Mouse (Mus musculus): ENCODE measurements at regions not wholly inside any gene's neighbourhood (a gene's known extent, or its start where the extent isn't known, plus 50 kb on each side); places are given as distances from the start of the nearest gene placed in this dataset.

- Histone ChIP-seq H3K27me3 (ENCODE audit: control insufficient read depth, insufficient read depth, low read length) (no peaks in the 10 kb centered on the region), H3K4me2 (ENCODE audit: low read depth, low read length) (no peak overlapping the region), H3K9ac (ENCODE audit: low read length) (no peak overlapping the region), H3K4me1 (ENCODE audit: control insufficient read depth, insufficient read depth, low read length) (no peaks in the 10 kb centered on the region), H3K9me3 (replicated peaks; ENCODE audit: control insufficient read depth, low read length) (no peaks in the 10 kb centered on the region), H3K36me3 (ENCODE audit: control insufficient read depth, insufficient read depth, low read length) (no peaks in the 10 kb centered on the region), H3K4me3 (replicated peaks; ENCODE audit: low read length) (no peak overlapping the region), H3K27ac (ENCODE audit: low read length) (no peak overlapping the region)
- WGBS = 68% methylated on average over 2 of the region's 2 CpGs
- ATAC-seq (ENCODE audit: insufficient read depth, low FRiP score) = no peak
These were observed 68.6 kb upstream of the Lmcd1 start for GRCm38 (mm10) chr6:112204956-112205355.

GRCm38 (mm10) chr6:112205420-112205995 is 68.0 kb upstream of the Lmcd1 start:
- WGBS = 81% methylated on average over 11 of the region's 11 CpGs
- ATAC-seq (ENCODE audit: insufficient read depth, low FRiP score) = no peak
- H3K36me3 ChIP-seq (ENCODE audit: control insufficient read depth, insufficient read depth, low read length) = no peaks in the 10 kb centered on the region
- H3K9me3 ChIP-seq (replicated peaks; ENCODE audit: control insufficient read depth, low read length) = no peaks in the 10 kb centered on the region
- peaks cover 5% of the 10 kb centered on the region; the same call in 1 of the 2 replicates for H3K4me1 ChIP-seq (ENCODE audit: control insufficient read depth, insufficient read depth, low read length)
- H3K27ac ChIP-seq (ENCODE audit: low read length) = no peak overlapping the region
- no peaks in the 10 kb centered on the region for H3K27me3 ChIP-seq (ENCODE audit: control insufficient read depth, insufficient read depth, low read length)
- H3K4me3 ChIP-seq (replicated peaks; ENCODE audit: low read length) = no peak overlapping the region
- H3K4me2 ChIP-seq (ENCODE audit: low read depth, low read length) = no peak overlapping the region
- H3K9ac ChIP-seq (ENCODE audit: low read length) = no peak overlapping the region

GRCm38 (mm10) chr6:112207229-112207628 is 66.3 kb upstream of the Lmcd1 start:
- peaks cover 10% of the 10 kb centered on the region; the same call in 1 of the 2 replicates for H3K4me1 ChIP-seq (ENCODE audit: control insufficient read depth, insufficient read depth, low read length)
- H3K27ac ChIP-seq (ENCODE audit: low read length) = no peak overlapping the region
- no peaks in the 10 kb centered on the region for H3K27me3 ChIP-seq (ENCODE audit: control insufficient read depth, insufficient read depth, low read length)
- H3K4me3 ChIP-seq (replicated peaks; ENCODE audit: low read length) = no peak overlapping the region
- ATAC-seq (ENCODE audit: insufficient read depth, low FRiP score) = no peak
- no peak overlapping the region for H3K4me2 ChIP-seq (ENCODE audit: low read depth, low read length)
- H3K9ac ChIP-seq (ENCODE audit: low read length) = no peak overlapping the region
- 27% methylated on average over 5 of the region's 5 CpGs for WGBS
- H3K36me3 ChIP-seq (ENCODE audit: control insufficient read depth, insufficient read depth, low read length) = no peaks in the 10 kb centered on the region
- no peaks in the 10 kb centered on the region for H3K9me3 ChIP-seq (replicated peaks; ENCODE audit: control insufficient read depth, low read length)

GRCm38 (mm10) chr6:112210238-112210950 is 63.2 kb upstream of the Lmcd1 start:
- Histone ChIP-seq H3K9ac (ENCODE audit: low read length) (no peak overlapping the region), H3K9me3 (replicated peaks; ENCODE audit: control insufficient read depth, low read length) (no peaks in the 10 kb centered on the region), H3K36me3 (ENCODE audit: control insufficient read depth, insufficient read depth, low read length) (no peaks in the 10 kb centered on the region), H3K4me2 (ENCODE audit: low read depth, low read length) (no peak overlapping the region), H3K27me3 (ENCODE audit: control insufficient read depth, insufficient read depth, low read length) (no peaks in the 10 kb centered on the region), H3K27ac (ENCODE audit: low read length) (no peak overlapping the region), H3K4me3 (replicated peaks; ENCODE audit: low read length) (no peak overlapping the region), H3K4me1 (ENCODE audit: control insufficient read depth, insufficient read depth, low read length) (peaks cover 10% of the 10 kb centered on the region; the same call in 1 of the 2 replicates)
- ATAC-seq (ENCODE audit: insufficient read depth, low FRiP score) = peak; percentile 95
- 13% methylated on average over 8 of the region's 8 CpGs for WGBS

- Histone ChIP-seq H3K9ac (ENCODE audit: low read length) (no peak overlapping the region), H3K36me3 (ENCODE audit: control insufficient read depth, insufficient read depth, low read length) (no peaks in the 10 kb centered on the region), H3K4me1 (ENCODE audit: control insufficient read depth, insufficient read depth, low read length) (no peaks in the 10 kb centered on the region), H3K9me3 (replicated peaks; ENCODE audit: control insufficient read depth, low read length) (no peaks in the 10 kb centered on the region), H3K4me2 (ENCODE audit: low read depth, low read length) (no peak overlapping the region), H3K27me3 (ENCODE audit: control insufficient read depth, insufficient read depth, low read length) (no peaks in the 10 kb centered on the region), H3K27ac (ENCODE audit: low read length) (no peak overlapping the region), H3K4me3 (replicated peaks; ENCODE audit: low read length) (no peak overlapping the region)
- no peak for ATAC-seq (ENCODE audit: insufficient read depth, low FRiP score)
- 80% methylated on average over 3 of the region's 3 CpGs for WGBS
These were observed 56.7 kb upstream of the Lmcd1 start for GRCm38 (mm10) chr6:112216868-112217267.

- Histone ChIP-seq H3K36me3 (ENCODE audit: control insufficient read depth, insufficient read depth, low read length) (no peaks in the 10 kb centered on the region), H3K27ac (ENCODE audit: low read length) (no peak overlapping the region), H3K4me1 (ENCODE audit: control insufficient read depth, insufficient read depth, low read length) (no peaks in the 10 kb centered on the region), H3K27me3 (ENCODE audit: control insufficient read depth, insufficient read depth, low read length) (no peaks in the 10 kb centered on the region), H3K4me3 (replicated peaks; ENCODE audit: low read length) (no peak overlapping the region), H3K4me2 (ENCODE audit: low read depth, low read length) (no peak overlapping the region), H3K9me3 (replicated peaks; ENCODE audit: control insufficient read depth, low read length) (no peaks in the 10 kb centered on the region), H3K9ac (ENCODE audit: low read length) (no peak overlapping the region)
- ATAC-seq (ENCODE audit: insufficient read depth, low FRiP score) = no peak
- WGBS = 58% methylated on average over 1 of the region's 1 CpGs
These were observed 55.3 kb upstream of the Lmcd1 start for GRCm38 (mm10) chr6:112218248-112218647.

GRCm38 (mm10) chr6:112219641-112220040 is 53.9 kb upstream of the Lmcd1 start:
- no peaks in the 10 kb centered on the region for H3K9me3 ChIP-seq (replicated peaks; ENCODE audit: control insufficient read depth, low read length)
- H3K9ac ChIP-seq (ENCODE audit: low read length) = no peak overlapping the region
- ATAC-seq (ENCODE audit: insufficient read depth, low FRiP score) = no peak
- H3K4me2 ChIP-seq (ENCODE audit: low read depth, low read length) = no peak overlapping the region
- WGBS = 78% methylated on average over 7 of the region's 7 CpGs
- no peak overlapping the region for H3K27ac ChIP-seq (ENCODE audit: low read length)
- no peaks in the 10 kb centered on the region for H3K36me3 ChIP-seq (ENCODE audit: control insufficient read depth, insufficient read depth, low read length)
- H3K4me1 ChIP-seq (ENCODE audit: control insufficient read depth, insufficient read depth, low read length) = no peaks in the 10 kb centered on the region
- H3K27me3 ChIP-seq (ENCODE audit: control insufficient read depth, insufficient read depth, low read length) = no peaks in the 10 kb centered on the region
- H3K4me3 ChIP-seq (replicated peaks; ENCODE audit: low read length) = no peak overlapping the region

GRCm38 (mm10) chr6:112220149-112220548 is 53.4 kb upstream of the Lmcd1 start:
- Histone ChIP-seq H3K9ac (ENCODE audit: low read length) (no peak overlapping the region), H3K4me2 (ENCODE audit: low read depth, low read length) (no peak overlapping the region), H3K4me3 (replicated peaks; ENCODE audit: low read length) (no peak overlapping the region), H3K36me3 (ENCODE audit: control insufficient read depth, insufficient read depth, low read length) (no peaks in the 10 kb centered on the region), H3K27ac (ENCODE audit: low read length) (no peak overlapping the region), H3K4me1 (ENCODE audit: control insufficient read depth, insufficient read depth, low read length) (no peaks in the 10 kb centered on the region), H3K9me3 (replicated peaks; ENCODE audit: control insufficient read depth, low read length) (no peaks in the 10 kb centered on the region), H3K27me3 (ENCODE audit: control insufficient read depth, insufficient read depth, low read length) (no peaks in the 10 kb centered on the region)
- 80% methylated on average over 3 of the region's 3 CpGs for WGBS
- no peak for ATAC-seq (ENCODE audit: insufficient read depth, low FRiP score)

- Histone ChIP-seq H3K9ac (ENCODE audit: low read length) (no peak overlapping the region), H3K27me3 (ENCODE audit: control insufficient read depth, insufficient read depth, low read length) (no peaks in the 10 kb centered on the region), H3K4me3 (replicated peaks; ENCODE audit: low read length) (no peak overlapping the region), H3K4me2 (ENCODE audit: low read depth, low read length) (no peak overlapping the region), H3K36me3 (ENCODE audit: control insufficient read depth, insufficient read depth, low read length) (no peaks in the 10 kb centered on the region), H3K4me1 (ENCODE audit: control insufficient read depth, insufficient read depth, low read length) (no peaks in the 10 kb centered on the region), H3K27ac (ENCODE audit: low read length) (no peak overlapping the region), H3K9me3 (replicated peaks; ENCODE audit: control insufficient read depth, low read length) (no peaks in the 10 kb centered on the region)
- ATAC-seq (ENCODE audit: insufficient read depth, low FRiP score) = no peak
- WGBS = 78% methylated on average over 2 of the region's 2 CpGs
These were observed 52.2 kb upstream of the Lmcd1 start for GRCm38 (mm10) chr6:112221373-112221772.
